Mouse (Mus musculus): Measurements from ENCODE around the gene Pde6d.

DNA sequence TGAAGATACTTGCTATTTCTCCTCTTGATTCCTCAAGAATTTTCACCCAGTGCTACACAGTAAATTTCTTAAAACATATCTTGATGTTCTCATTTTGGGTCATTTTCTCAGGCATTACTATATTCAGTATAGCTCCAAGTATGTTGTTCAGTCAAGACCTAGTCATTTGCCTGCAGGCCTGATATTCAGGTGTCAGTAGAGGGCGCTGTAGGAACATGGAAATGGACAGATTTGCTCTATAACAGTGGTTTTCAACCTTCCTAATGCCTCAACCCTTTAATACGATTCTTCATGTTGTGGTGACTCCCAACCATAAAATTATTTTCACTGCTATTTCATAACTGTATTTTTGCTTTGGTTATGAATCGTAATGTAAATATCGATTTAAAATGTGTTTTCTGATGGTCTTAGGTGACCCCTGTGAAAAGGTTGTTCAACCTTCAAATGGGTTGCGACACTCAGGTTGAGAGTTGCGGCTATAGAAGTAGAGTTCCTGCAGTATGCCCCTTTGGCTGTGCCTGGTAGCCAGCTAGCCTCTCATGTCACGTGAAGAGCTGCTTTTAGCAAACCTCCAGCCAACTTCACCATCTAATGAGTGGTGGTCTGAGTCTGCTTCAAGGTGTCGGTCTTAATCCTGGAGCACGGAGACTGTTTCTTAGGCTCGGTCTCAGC is 36.2 kb upstream of the Pde6d start:
- peak; percentile 90 for TF ChIP-seq CTCF (conservative IDR thresholded peaks at IDR 0.05; ENCODE audit: low read length)
- no peak for TF ChIP-seq POU5F1 (IDR thresholded peaks at IDR 0.05; ENCODE audit: borderline replicate concordance, low read length)
- TF ChIP-seq NANOG (IDR thresholded peaks at IDR 0.05; ENCODE audit: borderline replicate concordance, low read length): no peak
